Mouse (Mus musculus) adrenal gland, postnatal 0 days (tissue): Measurements from ENCODE around the gene Lamp2. TPM values are rescaled to one million over a fixed set of nuclear protein-coding genes. Genes with fewer than 3 reads are reported as not detected.

Source experiments
- polyA plus RNA-seq: library from polyadenylated mRNA; unstranded; fragments of >200 nt; fragmentation: Nextera tagmentation; extraction: Ambion mirVana; gene quantifications from 2 replicates; pipeline ENCODE4 v1.2.1, GENCODE M21; 2015

The Lamp2 gene
- polyA plus RNA-seq: 251 and 270 TPM in 2 replicates

DNA sequence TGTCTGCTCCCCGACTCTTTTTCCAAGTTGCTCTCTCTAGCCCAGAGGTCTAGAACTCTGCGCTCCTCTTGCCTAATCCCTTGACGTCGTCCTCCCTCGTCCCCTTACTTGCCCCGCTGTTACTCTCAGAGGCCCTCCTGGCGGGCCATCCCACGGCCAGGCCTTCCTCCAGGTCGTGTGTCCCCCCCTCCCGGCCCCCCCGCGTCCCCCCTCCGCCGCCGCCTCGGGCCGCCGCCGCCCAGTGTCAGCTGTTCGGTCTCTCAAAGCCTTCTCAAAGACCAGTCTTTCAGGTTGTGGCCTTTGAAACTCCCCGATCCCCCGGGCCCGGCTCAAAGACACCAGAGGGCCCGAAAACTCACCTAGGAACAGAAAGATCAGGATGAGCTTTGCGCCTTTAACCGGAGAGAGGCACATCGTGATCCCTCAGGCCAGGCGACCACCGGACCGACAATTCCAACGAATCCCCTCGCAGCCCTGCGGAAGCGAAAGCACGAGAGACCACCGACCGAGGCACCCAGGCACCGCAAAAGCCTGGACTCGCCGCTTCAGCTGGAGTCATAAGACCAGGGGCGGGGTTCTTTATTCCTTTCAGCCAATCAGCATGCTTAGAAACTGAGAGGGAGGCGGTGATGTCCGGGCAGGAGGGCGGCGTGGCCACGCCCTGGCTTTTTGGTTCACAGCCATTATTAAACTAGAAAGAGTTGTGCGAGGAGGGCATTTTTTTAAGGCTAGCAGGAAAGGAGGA, at the start of gene Lamp2:
Gene Lamp2 (minus strand): TSS at position 565 of the 745 bp plus-strand sequence.

Other genes starting within 250 kb of the Lamp2 start
- gene Tmem255a, start 204.0 kb downstream of the Lamp2 start, polyA plus RNA-seq: 14.0 and 14.3 TPM in 2 replicates
- 0.19 and 3.3 TPM in 2 replicates for gene Atp1b4, start 140.3 kb downstream of the Lamp2 start, polyA plus RNA-seq
- gene Cul4b, start 119.7 kb upstream of the Lamp2 start, polyA plus RNA-seq: 13.5 and 21.5 TPM in 2 replicates
- gene Mcts1, start 144.1 kb upstream of the Lamp2 start, polyA plus RNA-seq: 171 and 188 TPM in 2 replicates
- 48.2 and 58.3 TPM in 2 replicates for gene C1galt1c1, start 178.6 kb upstream of the Lamp2 start, polyA plus RNA-seq